Mouse (Mus musculus): ENCODE measurements at regions not wholly inside any gene's neighbourhood (a gene's known extent, or its start where the extent isn't known, plus 50 kb on each side); places are given as distances from the start of the nearest gene placed in this dataset.

GRCm38 (mm10) chr1:13870631-13871286 lies 2222.4 kb downstream of the 4930444P10Rik start:
- DNase-seq (ENCODE audit: low read depth, low spot score), result no peak
- in situ Hi-C loops (cut with MboI; ENCODE audit: low sequenced_read_pairs in 2 of 2, unreplicated experiment in 2 of 2), result no loop called here
- Histone ChIP-seq H3K4me3 (ENCODE audit: insufficient read depth in 1 of 2, low read depth in 1 of 2, low read length in 2 of 2, poor library complexity in 1 of 2, severe bottlenecking in 1 of 2) (no peak overlapping the region), H3K9ac (ENCODE audit: insufficient read depth, low read depth, low read length, poor library complexity, severe bottlenecking) (no peak overlapping the region), H3K4me1 (ENCODE audit: control insufficient read depth in 2 of 2, insufficient read depth in 2 of 2, low read length in 2 of 2, poor library complexity in 1 of 2) (no peaks in the 10 kb centered on the region), H3K9me3 (ENCODE audit: control insufficient read depth, insufficient read depth, low read depth, low read length) (no peaks in the 10 kb centered on the region), H3K27ac (ENCODE audit: insufficient read depth, low read depth, low read length, poor library complexity, severe bottlenecking) (no peak overlapping the region), H3K36me3 (ENCODE audit: control insufficient read depth, insufficient read depth, low read length, poor library complexity, severe bottlenecking) (no peaks in the 10 kb centered on the region)
- TF ChIP-seq ZC3H11A (IDR thresholded peaks at IDR 0.05; ENCODE audit: borderline replicate concordance, low read depth, low read length) (no peak), MAFK (IDR thresholded peaks at IDR 0.05; ENCODE audit: insufficient read depth, low read depth, low read length) (no peak), ZNF384 (IDR thresholded peaks at IDR 0.05; ENCODE audit: low read depth, low read length) (no peak)

GRCm38 (mm10) chr1:13865713-13866112 lies 2227.4 kb downstream of the 4930444P10Rik start:
- no peak overlapping the region for H3K27ac ChIP-seq (ENCODE audit: insufficient read depth, low read depth, low read length, poor library complexity, severe bottlenecking)
- in situ Hi-C loops (cut with MboI; ENCODE audit: low sequenced_read_pairs in 2 of 2, unreplicated experiment in 2 of 2), result no loop called here
- H3K4me3 ChIP-seq (ENCODE audit: insufficient read depth in 1 of 2, low read depth in 1 of 2, low read length in 2 of 2, poor library complexity in 1 of 2, severe bottlenecking in 1 of 2), result no peak overlapping the region
- H3K9ac ChIP-seq (ENCODE audit: insufficient read depth, low read depth, low read length, poor library complexity, severe bottlenecking), result no peak overlapping the region
- H3K4me1 ChIP-seq (ENCODE audit: control insufficient read depth in 2 of 2, insufficient read depth in 2 of 2, low read length in 2 of 2, poor library complexity in 1 of 2), result no peaks in the 10 kb centered on the region
- no peak for DNase-seq (ENCODE audit: low read depth, low spot score)
- no peaks in the 10 kb centered on the region for H3K9me3 ChIP-seq (ENCODE audit: control insufficient read depth, insufficient read depth, low read depth, low read length)
- no peaks in the 10 kb centered on the region for H3K36me3 ChIP-seq (ENCODE audit: control insufficient read depth, insufficient read depth, low read length, poor library complexity, severe bottlenecking)
- TF ChIP-seq ZNF384 (IDR thresholded peaks at IDR 0.05; ENCODE audit: low read depth, low read length) (no peak), HCFC1 (IDR thresholded peaks at IDR 0.05; ENCODE audit: borderline replicate concordance, insufficient read depth, low read length) (no peak), CHD2 (IDR thresholded peaks at IDR 0.05; ENCODE audit: low read depth, low read length) (no peak), ZC3H11A (IDR thresholded peaks at IDR 0.05; ENCODE audit: borderline replicate concordance, low read depth, low read length) (no peak), MAFK (IDR thresholded peaks at IDR 0.05; ENCODE audit: insufficient read depth, low read depth, low read length) (no peak)

GRCm38 (mm10) chr1:13863712-13864111 lies 2229.4 kb downstream of the 4930444P10Rik start:
- Histone ChIP-seq H3K9ac (ENCODE audit: insufficient read depth, low read depth, low read length, poor library complexity, severe bottlenecking) (no peak overlapping the region), H3K4me1 (ENCODE audit: control insufficient read depth in 2 of 2, insufficient read depth in 2 of 2, low read length in 2 of 2, poor library complexity in 1 of 2) (no peaks in the 10 kb centered on the region), H3K9me3 (ENCODE audit: control insufficient read depth, insufficient read depth, low read depth, low read length) (no peaks in the 10 kb centered on the region), H3K36me3 (ENCODE audit: control insufficient read depth, insufficient read depth, low read length, poor library complexity, severe bottlenecking) (no peaks in the 10 kb centered on the region), H3K27ac (ENCODE audit: insufficient read depth, low read depth, low read length, poor library complexity, severe bottlenecking) (no peak overlapping the region), H3K4me3 (ENCODE audit: insufficient read depth in 1 of 2, low read depth in 1 of 2, low read length in 2 of 2, poor library complexity in 1 of 2, severe bottlenecking in 1 of 2) (no peak overlapping the region)
- in situ Hi-C loops (cut with MboI; ENCODE audit: low sequenced_read_pairs in 2 of 2, unreplicated experiment in 2 of 2), result no loop called here
- DNase-seq (ENCODE audit: low read depth, low spot score), result no peak
- no peak for TF ChIP-seq HCFC1 (IDR thresholded peaks at IDR 0.05; ENCODE audit: borderline replicate concordance, insufficient read depth, low read length)
- TF ChIP-seq CHD2 (IDR thresholded peaks at IDR 0.05; ENCODE audit: low read depth, low read length), result no peak
- TF ChIP-seq ZC3H11A (IDR thresholded peaks at IDR 0.05; ENCODE audit: borderline replicate concordance, low read depth, low read length), result no peak
- TF ChIP-seq ZNF384 (IDR thresholded peaks at IDR 0.05; ENCODE audit: low read depth, low read length), result no peak
- no peak for TF ChIP-seq MAFK (IDR thresholded peaks at IDR 0.05; ENCODE audit: insufficient read depth, low read depth, low read length)

- TF ChIP-seq ZC3H11A (IDR thresholded peaks at IDR 0.05; ENCODE audit: borderline replicate concordance, low read depth, low read length), result no peak
- TF ChIP-seq MAFK (IDR thresholded peaks at IDR 0.05; ENCODE audit: insufficient read depth, low read depth, low read length), result no peak
- in situ Hi-C loops (cut with MboI; ENCODE audit: low sequenced_read_pairs in 2 of 2, unreplicated experiment in 2 of 2), result no loop called here
- Histone ChIP-seq H3K4me1 (ENCODE audit: control insufficient read depth in 2 of 2, insufficient read depth in 2 of 2, low read length in 2 of 2, poor library complexity in 1 of 2) (no peaks in the 10 kb centered on the region), H3K9ac (ENCODE audit: insufficient read depth, low read depth, low read length, poor library complexity, severe bottlenecking) (no peak overlapping the region), H3K27ac (ENCODE audit: insufficient read depth, low read depth, low read length, poor library complexity, severe bottlenecking) (no peak overlapping the region), H3K4me3 (ENCODE audit: insufficient read depth in 1 of 2, low read depth in 1 of 2, low read length in 2 of 2, poor library complexity in 1 of 2, severe bottlenecking in 1 of 2) (no peak overlapping the region), H3K9me3 (ENCODE audit: control insufficient read depth, insufficient read depth, low read depth, low read length) (no peaks in the 10 kb centered on the region), H3K36me3 (ENCODE audit: control insufficient read depth, insufficient read depth, low read length, poor library complexity, severe bottlenecking) (no peaks in the 10 kb centered on the region)
- DNase-seq (ENCODE audit: low read depth, low spot score), result no peak
Observed at GRCm38 (mm10) chr1:13861070-13861511, 2232.0 kb downstream of the 4930444P10Rik start.

- Histone ChIP-seq H3K9me3 (ENCODE audit: control insufficient read depth, insufficient read depth, low read depth, low read length) (no peaks in the 10 kb centered on the region), H3K36me3 (ENCODE audit: control insufficient read depth, insufficient read depth, low read length, poor library complexity, severe bottlenecking) (no peaks in the 10 kb centered on the region), H3K4me3 (ENCODE audit: insufficient read depth in 1 of 2, low read depth in 1 of 2, low read length in 2 of 2, poor library complexity in 1 of 2, severe bottlenecking in 1 of 2) (no peak overlapping the region), H3K27ac (ENCODE audit: insufficient read depth, low read depth, low read length, poor library complexity, severe bottlenecking) (no peak overlapping the region), H3K9ac (ENCODE audit: insufficient read depth, low read depth, low read length, poor library complexity, severe bottlenecking) (no peak overlapping the region), H3K4me1 (ENCODE audit: control insufficient read depth in 2 of 2, insufficient read depth in 2 of 2, low read length in 2 of 2, poor library complexity in 1 of 2) (no peaks in the 10 kb centered on the region)
- in situ Hi-C loops (cut with MboI; ENCODE audit: low sequenced_read_pairs in 2 of 2, unreplicated experiment in 2 of 2), result no loop called here
- DNase-seq (ENCODE audit: low read depth, low spot score), result no peak
- TF ChIP-seq MAFK (IDR thresholded peaks at IDR 0.05; ENCODE audit: insufficient read depth, low read depth, low read length) (no peak), ZC3H11A (IDR thresholded peaks at IDR 0.05; ENCODE audit: borderline replicate concordance, low read depth, low read length) (no peak), HCFC1 (IDR thresholded peaks at IDR 0.05; ENCODE audit: borderline replicate concordance, insufficient read depth, low read length) (no peak), CHD2 (IDR thresholded peaks at IDR 0.05; ENCODE audit: low read depth, low read length) (no peak), ZNF384 (IDR thresholded peaks at IDR 0.05; ENCODE audit: low read depth, low read length) (no peak)
Observed at GRCm38 (mm10) chr1:13860469-13860868, 2232.7 kb downstream of the 4930444P10Rik start.

Data from ES-E14 (cell line).